Mouse (Mus musculus): ENCODE data around the gene Tmed9. TPM values are rescaled to one million over a fixed set of nuclear protein-coding genes. Genes with fewer than 3 reads are reported as not detected.
"Not testable (repeated sequence)": the region's sequence is repeated elsewhere in the genome, so short reads cannot be mapped to it uniquely, and the experiment has no call there.

Gene Tmed9
- total and polyA plus RNA-seq, 3 experiments = 71.9 to 184 (median 127) TPM

DNA sequence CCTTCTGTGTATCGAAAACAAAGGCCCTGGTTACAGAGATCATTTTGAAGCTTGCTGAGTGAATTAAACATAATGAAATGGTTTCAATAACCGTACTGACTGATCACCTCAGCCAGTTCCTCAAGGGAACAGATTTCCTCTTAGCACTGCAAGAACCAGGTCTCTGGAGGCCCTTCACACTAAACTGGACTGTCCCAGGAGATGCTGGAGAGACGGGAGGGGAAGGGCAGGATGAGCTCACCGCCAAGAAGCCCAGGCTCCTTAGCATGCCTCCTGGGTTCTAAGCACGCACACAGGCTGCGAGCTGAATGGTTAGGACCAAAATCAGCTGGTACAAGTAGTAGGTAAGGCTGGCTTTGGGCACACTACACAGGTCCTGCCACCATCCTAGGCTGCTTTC, 6.5 kb upstream of the Tmed9 start:
- no peak for DNase-seq

DNA sequence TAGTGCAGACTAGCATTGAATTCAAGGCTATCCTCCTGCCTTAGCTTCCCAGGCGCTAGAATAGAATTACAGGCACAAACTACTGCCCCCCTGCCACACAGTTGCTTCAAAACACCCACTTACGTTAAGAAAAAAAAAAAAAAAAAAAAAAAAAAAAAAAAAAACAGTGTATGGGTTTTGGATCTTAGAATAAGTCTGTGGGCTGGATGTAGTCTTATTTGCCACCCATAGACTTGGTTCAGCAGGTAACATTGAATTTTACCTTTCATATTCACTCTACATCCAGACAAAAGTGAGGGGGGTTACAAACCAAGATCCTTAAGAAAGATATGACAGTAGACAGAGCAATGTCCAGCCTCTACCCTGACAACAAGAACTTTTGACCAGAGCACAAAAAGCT, 5.6 kb upstream of the Tmed9 start:
- DNase-seq = no peak

DNA sequence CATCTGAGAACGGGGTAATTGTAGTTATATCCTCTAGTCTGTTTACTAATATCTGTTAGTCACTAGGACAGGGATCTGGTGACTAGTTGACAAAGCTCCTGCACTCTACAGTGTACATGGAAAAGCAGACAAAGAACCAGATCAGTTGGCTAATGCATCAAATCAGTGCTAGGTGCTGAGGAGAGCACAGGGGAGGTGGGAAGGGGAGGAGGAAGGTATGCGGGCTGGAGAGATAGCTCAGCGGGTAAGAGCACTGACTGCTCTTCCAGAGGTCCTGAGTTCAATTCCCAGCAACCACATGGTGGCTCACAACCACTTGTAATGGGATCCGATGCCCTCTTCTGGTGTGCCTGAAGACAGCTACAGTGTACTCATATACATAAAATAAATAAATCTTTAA, 5.0 kb upstream of the Tmed9 start:
- DNase-seq = not testable (repeated sequence)

DNA sequence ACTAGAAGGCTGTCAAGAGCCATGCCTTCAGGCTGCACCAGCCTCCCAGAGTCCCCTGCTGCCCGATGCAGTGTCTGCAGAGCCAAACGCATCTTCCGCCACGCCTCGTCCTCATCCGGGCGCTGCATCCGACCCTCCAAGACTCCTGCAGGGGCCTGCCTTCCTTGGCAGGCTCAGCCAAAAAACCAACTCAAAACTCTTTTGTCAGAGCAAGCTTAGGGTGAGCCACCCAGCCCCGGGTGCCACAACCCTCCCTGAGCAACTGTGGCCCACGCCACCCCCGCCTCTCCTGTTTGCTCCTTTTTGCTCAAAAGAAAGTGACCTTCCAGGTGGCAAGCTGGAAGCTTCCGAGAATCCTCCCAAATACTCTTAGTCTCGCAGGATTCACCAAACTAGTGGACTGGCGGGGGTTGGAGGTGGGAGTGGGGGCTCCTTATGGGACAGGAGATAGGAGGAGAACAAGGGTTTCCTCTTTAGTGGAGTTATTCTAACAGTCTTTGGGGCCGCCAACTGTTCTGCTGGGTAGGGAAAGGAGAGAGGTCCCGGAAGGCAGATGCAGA, 3.7 kb upstream of the Tmed9 start:
- peak; percentile 27 for DNase-seq

DNA sequence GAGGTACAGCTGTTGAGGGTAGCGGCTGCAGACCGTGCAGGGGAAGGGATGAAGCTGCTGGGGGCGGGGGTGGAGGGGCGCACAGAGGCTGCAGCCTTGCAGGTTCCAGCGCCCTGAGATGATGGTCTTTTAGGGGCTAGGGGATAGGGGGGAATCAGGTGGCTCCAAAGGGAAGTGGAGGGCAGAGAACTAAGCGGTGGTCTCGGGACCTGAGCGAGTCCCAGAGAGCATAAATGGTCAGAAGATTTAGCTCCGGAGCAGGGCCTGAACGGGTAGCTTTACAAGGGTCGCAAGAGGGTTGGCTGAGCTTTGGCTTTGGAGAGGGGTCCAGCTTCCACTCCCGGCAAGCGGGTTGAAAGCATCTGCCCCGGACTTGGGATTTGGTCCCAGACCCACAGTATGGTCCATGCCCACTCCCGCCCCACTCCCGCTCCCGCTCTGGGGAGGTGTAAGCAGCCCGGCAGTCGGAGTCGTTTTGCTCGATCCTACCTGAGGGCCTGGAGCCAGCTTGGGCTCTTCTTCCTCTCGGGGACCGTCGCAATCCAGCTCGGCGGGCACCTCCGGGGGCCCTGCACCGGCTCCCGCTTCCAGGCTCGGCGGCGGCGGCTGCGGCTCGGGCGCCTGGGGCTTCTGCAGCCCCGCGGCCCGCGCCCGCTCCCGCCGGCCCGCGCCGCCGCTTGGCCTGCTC, 3.1 kb upstream of the Tmed9 start:
- DNase-seq = no peak

DNA sequence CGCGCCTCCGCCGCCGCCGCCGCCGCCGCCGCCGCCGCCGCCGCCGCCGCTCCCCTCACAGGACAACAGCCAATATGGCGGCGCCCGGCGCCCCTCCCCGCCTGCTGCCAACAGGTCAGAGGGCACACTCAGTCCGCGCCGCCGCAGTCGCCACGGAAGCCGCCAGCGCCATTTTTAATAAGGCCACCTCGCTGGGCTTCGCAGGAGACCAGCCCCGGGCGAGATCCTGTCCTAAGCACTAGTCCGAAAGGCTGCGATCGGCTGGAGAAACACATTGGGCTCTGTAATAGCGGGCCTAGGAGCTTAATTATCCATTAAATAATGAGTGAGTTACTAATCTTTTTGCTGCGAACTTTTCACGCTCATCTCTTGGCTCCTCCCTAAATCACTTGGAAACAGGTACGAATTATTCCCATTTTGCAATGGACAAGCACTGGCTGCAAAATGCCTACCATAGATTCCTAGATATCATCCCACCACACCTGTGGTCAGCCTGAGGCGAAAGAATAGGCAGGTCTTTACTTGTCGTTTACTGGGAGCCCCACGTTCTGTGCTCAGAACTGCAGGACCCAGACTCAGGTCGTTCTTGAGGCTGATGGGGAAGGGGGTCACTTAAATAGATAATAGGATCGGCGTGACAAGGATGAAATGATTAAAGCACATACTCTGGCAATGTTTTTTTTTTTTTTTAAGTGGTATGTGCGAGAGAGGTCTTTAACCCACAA, 2.3 kb upstream of the Tmed9 start, which contains the start of gene Fam193b:
Gene Fam193b (minus strand): TSS at position 94 of the 725 bp plus-strand sequence.
- DNase-seq = peak; percentile 97

DNA sequence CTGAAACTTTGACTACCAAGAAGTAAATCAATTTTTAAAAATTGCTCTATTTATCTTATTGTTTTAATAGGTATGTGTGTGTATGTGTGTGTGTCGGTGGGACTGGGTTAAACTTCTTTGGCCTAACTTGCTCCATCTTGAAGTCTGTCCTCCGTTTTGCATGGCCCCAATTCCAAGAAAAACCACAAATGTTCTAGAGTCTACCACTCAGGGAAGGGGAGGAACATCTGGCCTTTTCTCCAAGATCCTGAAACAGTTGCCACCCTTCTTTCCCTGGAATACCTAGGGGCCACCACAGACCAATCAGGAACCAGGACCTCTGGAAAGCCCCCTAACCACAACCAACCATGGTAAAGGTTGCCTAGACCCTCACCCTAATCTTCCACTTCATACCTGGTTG, 1.6 kb upstream of the Tmed9 start:
- no peak for DNase-seq

DNA sequence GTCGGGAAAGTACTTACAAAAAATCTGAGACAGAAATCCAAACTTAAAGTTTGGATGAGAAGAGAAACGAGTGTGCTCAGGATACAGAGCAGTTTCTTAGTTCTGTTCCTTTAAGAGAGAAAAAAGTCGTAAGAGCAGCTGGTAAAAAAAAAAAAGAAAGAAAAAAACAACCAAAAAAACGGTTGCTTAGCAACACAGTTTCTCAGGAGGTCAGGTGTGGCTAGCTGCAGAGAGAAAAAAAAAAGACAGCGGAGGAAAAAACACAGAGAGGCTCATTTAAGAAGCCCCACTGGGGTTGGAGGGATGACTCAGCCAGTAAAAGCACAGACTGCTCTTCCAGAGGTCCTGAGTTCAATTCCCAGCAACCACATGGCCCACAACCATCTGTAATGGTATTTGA, 789 bp downstream of the Tmed9 start:
- no peak for DNase-seq

DNA sequence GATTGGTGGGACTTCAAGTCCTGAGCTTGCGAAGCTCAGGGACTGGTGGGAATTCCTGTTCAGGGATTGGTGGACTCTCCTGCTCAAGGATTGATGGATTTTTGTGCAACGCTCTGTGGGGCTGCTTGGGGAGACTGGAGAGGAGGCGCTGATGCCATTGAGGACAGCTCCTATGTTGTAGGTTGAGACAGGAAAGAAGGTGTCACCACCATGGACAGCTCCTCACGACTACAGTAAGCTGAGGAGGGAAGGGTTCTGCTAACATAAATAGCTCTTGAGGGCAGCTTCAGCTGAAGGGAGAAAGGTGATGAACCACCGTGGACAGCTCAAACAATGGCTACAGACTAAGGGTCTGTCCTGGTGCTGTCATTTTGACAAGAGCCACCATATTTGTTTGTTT, 2.4 kb downstream of the Tmed9 start:
- DNase-seq = no peak

DNA sequence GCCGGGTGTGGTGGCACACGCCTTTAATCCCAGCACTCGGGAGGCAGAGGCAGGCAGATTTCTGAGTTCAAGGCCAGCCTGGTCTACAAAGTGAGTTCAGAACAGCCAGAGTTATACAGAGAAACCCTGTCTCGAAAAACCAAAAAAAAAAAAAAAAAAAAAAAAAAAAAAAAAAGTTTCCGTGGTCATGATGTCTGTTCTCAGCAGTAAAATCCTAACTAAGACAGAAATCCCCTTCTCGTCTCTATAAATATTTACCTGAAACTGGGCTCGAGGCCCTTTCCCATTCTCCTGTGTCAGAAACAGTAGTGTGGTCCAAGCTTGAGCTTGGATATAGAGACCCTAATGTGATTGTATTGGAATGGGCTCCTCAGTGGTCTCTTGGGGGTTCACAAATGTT, 3.3 kb downstream of the Tmed9 start:
- DNase-seq = not testable (repeated sequence)

DNA sequence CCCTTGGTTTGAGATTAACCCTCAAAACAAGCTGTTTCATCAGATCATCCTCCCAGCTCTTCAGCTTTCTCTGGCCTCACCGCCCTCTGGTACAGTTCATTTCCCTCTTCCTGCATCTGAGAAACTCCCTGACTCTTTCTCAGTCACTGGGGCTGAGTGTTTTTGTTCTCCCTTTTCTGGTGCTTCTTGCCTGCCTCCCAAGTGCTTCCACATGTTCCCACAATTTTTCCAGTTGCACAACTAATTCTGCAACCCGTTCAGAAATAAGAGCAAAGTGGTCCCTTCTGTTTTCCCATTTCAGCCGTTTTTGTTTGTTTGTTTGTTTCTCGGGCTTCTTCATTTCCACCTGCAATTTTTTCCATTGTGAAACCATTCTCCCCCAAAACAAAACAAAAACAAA, 4.6 kb downstream of the Tmed9 start:
- no peak for DNase-seq

DNA sequence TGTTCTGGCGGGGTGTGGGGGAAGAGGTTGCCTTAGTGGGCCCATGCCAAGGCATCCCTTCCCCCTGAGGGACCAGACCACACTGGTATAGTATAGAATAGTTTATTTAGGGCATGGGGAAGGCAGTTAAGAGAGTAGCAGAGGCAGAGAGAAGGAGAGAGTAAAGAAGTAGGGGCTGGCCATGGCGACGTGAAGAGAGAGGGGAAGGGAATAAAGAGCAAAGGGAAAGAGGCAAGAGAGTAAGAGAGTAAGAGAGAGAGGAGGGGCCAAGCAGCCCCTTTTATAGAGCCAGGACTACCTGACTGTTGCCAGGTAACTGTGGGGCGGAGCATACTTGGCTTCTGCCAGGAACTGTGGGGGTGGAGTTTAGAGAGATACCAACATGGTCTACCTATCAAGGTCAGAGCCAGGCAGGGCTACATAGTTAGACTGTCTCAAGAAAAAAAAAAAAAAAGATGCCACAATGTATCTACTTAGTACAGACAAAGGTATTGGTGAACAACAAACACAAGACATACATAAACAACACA, 18.5 kb downstream of the Tmed9 start:
- DNase-seq = no peak

DNA sequence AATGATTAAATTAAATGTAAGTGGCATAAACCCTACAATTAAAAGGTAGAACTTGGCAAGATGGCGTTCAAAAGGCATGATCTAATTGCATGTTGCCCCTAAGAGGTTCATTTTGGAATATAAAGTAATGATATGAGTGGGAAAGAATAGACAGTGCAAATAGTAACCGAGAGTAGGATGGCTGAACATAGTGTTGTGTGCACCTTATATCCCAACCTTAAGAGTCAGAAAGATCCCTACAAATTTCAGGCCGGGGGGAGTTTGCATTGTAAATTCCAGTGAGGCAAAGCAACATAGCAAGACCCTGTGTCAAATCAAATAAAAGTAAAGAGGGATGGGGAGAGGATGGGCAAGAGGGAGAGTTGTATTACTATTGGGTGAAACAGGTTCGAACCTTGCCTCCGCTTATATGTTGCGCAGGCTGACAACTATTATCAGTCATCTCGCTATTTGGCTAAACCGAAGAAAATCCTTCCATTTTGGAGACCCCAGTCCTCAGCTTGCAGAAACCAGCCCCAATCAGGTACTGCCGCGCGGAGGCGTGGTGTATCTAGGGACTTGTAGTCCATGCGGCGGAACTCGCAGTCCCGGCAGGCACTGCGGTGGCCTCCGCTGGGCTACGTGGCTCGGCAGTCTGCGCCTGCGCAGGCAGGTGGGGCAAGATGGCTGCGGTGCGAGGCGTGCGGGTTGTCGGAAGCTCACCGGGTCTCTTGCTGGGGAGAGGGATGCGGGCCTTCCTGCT, 19.2 kb downstream of the Tmed9 start:
- DNase-seq = peak; percentile 97

DNA sequence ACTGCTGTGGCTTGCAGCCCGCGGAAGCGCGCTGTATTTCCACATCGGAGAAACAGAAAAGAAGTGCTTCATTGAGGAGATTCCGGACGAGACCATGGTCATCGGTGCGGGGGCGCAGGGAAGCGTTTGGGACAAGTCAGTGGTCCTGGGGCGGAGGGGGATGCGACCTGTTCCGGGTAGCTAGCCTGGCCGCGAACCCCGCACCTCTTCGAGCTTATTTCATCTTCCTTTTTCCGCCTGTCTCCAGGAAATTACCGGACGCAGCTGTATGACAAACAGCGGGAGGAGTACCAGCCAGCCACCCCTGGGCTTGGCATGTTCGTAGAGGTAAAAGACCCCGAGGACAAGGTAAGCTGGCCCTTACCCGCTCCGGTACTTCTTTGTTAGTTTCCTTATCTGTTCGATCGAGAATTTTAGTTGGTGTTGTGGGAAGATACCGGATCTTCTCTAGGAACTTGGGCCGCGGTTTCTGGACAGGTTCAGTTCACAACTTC, 19.8 kb downstream of the Tmed9 start:
- no peak for DNase-seq

DNA sequence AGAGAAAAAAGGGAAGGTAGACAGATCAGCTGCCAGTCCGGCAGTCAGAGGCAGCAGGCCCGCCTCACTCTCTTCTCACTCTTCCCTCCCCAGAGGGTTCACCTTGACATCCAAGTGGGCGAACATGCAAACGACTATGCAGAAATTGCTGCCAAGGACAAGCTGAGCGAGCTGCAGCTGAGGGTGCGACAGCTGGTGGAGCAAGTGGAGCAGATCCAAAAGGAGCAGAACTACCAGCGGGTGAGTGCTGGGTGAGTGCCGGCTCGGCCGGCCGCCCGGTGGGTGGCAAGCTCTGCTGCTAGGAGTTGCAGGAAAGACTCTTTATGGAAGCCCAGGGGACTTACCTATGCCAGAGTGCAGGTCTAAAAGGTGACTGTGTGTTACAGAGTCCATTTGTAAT, 21.8 kb downstream of the Tmed9 start:
- peak; percentile 67 for DNase-seq

DNA sequence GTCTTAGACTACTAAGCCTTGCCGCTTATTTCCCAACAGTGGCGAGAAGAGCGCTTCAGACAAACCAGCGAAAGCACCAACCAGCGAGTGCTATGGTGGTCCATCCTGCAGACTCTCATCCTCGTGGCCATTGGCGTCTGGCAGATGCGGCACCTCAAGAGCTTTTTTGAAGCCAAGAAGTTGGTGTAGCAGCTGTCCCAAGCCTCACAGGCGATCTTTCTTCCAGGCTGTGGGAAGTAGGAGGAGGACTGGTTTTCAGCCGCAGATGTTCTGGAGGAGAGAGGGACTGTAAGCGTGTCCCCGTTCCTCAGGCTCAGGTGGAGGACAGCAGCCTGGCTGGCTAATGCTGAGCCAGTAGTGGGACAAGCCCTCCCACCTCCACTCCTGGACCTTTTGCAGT, 23.3 kb downstream of the Tmed9 start:
- no peak for DNase-seq

DNA sequence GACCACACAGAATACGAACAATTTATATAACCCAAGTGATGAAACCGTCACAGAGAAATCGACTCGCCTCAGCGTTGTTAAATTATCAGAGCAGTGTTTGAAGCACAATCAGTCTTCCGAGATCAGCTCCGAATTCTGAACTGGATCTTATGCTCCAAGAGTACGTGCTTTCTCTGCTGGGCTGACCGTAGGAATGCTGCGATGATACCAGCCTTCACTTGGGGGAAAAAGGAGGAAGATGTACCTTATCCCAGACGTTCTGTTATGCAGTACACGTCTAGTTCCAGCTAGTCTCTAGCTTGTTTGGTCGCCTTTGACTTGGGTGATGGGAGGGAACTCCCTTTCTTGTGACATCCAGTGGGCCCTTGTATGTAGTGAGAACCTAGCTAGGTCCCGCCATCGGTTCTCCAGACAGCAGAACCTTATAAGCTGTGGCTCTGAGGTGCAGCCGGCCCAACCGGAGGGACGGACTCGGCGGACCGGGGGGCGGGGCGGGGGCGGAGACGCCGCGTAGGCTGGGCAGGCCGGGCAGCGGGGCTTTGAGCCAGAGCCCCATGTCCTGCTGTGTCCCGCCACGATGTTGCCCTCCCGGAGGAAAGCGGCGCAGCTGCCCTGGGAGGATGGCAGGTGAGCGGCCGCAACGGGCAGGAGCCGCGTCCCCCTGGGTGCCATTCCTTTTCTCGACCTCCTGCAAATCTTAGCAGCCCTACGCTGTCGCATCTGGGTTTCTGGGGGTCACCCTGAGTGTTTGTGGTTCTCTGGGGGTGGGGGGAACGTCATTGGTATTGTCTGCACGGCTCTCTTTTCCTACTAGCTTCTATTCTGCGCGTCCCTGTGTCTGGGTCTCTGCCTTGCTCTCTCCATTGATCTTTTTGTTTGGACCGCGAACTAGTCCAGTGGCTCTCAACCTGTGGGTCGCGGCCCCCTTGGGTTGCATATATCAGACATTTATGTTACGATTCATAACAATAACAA, 26.3 kb downstream of the Tmed9 start, which contains the start of gene B4galt7:
Gene B4galt7 (plus strand): TSS at position 331 of the 975 bp plus-strand sequence.
- peak; percentile 94 for DNase-seq

DNA sequence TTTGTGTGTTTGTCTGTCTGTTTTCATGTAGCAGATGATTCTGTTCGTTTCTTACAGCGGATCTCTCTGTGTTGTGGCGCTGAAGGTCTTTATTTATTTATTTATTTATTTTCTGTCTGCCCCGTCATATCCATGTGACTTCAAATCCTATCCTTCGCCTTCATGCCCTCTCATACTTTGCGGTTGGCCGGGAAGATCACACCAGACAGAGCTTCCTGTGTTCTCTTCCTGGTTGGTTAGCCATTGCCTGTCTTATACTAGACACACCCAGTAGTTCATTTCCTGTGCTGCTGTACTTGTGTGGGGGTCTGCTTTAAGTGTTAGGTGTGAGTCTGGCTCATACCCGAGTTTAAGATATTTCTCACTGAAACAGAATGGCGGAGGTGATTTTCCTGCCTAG, 27.1 kb downstream of the Tmed9 start:
- DNase-seq = no peak

DNA sequence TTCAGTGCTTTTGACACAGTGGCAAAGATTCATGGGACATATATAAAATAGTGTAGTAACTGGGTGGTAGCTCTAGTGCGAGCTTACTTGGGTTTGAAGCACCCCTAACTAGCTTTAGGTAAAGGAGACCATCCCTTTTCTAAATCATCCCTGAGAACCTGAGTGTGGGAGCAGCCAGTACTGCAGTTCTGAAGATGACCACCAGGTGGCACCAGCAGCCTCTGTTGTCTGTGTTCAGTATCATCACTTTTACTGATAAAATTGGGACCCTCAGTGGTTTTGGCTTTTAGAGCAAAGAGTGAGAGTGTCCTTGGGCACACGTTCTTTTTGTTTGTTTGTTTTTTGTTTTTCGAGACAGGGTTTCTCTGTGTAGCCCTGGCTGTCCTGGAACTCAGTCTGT, 28.1 kb downstream of the Tmed9 start:
- DNase-seq = peak; percentile 78

DNA sequence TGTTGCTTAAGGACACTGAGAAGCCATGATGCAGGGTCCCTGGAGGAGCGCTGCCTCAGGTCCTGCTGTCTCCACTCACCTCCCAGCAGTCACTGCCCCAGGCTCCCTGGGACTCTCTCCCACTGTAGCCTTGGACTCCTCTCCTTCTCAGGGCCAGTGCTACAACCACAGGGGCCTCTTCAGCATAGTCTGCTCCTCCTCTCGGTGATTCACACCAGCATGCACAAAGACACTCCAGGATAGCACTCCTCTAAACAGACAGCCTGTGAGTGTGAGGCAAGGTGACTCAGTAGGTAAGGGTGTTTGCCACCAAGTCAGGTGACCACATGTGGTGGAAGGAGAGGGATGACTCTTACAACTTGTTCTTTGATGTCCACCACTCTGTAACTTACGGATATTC, 31.1 kb downstream of the Tmed9 start:
- peak; percentile 51 for DNase-seq
